Comparison of ENCODE assay signal across 29 mouse cellular contexts in genomic region chr9:83539809-83540491, GRCm38 (mm10). TPM values are rescaled to one million over a fixed set of nuclear protein-coding genes. Genes with fewer than 3 reads are reported as not detected.
DNase-seq lines count a peak whose midpoint lies in the region; ATAC-seq and TF ChIP-seq lines count a peak whose summit lies in the region.
"Had no signal": no experiment of that assay in that cellular context is flagged by ENCODE, and none has a peak within 500 bp of the region (broad histone marks: within the 10 kb centered on the region; RNA-seq: fewer than 3 reads in every experiment).

No protein-coding gene starts in this region.

- no peak overlapping the region for H3K9ac ChIP-seq in heart, adult 2 months (ENCODE audit: low read depth, low read length)
- no peak overlapping the region for H3K9ac ChIP-seq in kidney, embryonic 16.5 days (replicated peaks; ENCODE audit: low read length)
- no peak overlapping the region for H3K9ac ChIP-seq in kidney, embryonic 14.5 days (ENCODE audit: low read depth, low read length)
- H3K9ac ChIP-seq in heart, embryonic 15.5 days, result no peak overlapping the region
- H3K9ac ChIP-seq in intestine, postnatal 0 days (ENCODE audit: low read depth, low read length), result no peak overlapping the region
- no peak overlapping the region for H3K9ac ChIP-seq in forebrain, embryonic 13.5 days
- H3K9ac ChIP-seq: forebrain, postnatal 0 days; limb, embryonic 15.5 days; liver, embryonic 13.5 days; midbrain, embryonic 12.5 days; neural tube, embryonic 13.5 days; stomach, embryonic 15.5 days had no signal

- no peaks in the 10 kb centered on the region for H3K79me2 ChIP-seq in heart, adult 2 months (replicated peaks; ENCODE audit: control insufficient read depth, insufficient read depth, low read length)

- TF ChIP-seq POLR2A in heart, adult 2 months (IDR thresholded peaks at IDR 0.05; ENCODE audit: insufficient read depth, low read depth, low read length), result no peak

- H3K4me1 ChIP-seq in heart, adult 2 months (ENCODE audit: control insufficient read depth, insufficient read depth, low read length), result peaks cover 3% of the 10 kb centered on the region
- peaks cover 16% of the 10 kb centered on the region for H3K4me1 ChIP-seq in kidney, embryonic 16.5 days (ENCODE audit: insufficient read depth, low read length)
- H3K4me1 ChIP-seq in kidney, embryonic 14.5 days (ENCODE audit: control insufficient read depth, insufficient read depth, low read length), result peaks cover 2% of the 10 kb centered on the region; the same call in 1 of the 2 replicates
- peaks cover 34% of the 10 kb centered on the region for H3K4me1 ChIP-seq in heart, embryonic 15.5 days (replicated peaks)
- no peaks in the 10 kb centered on the region; the same call in 1 of the 2 replicates for H3K4me1 ChIP-seq in intestine, postnatal 0 days (replicated peaks; ENCODE audit: control insufficient read depth, insufficient read depth, low read length)
- peaks cover 7% of the 10 kb centered on the region for H3K4me1 ChIP-seq in forebrain, embryonic 13.5 days
- H3K4me1 ChIP-seq: limb, embryonic 15.5 days; midbrain, embryonic 12.5 days; stomach, embryonic 15.5 days had no signal

- H3K27ac ChIP-seq in heart, adult 2 months, result peak overlapping the region; percentile 21; the same call in 1 of the 2 replicates
- peak overlapping the region; percentile 27; the same call in 1 of the 2 replicates for H3K27ac ChIP-seq in kidney, embryonic 16.5 days (ENCODE audit: low read length)
- no peak overlapping the region for H3K27ac ChIP-seq in kidney, embryonic 14.5 days (ENCODE audit: low read depth, low read length)
- peak overlapping the region; percentile 61 for H3K27ac ChIP-seq in heart, embryonic 15.5 days
- no peak overlapping the region for H3K27ac ChIP-seq in intestine, postnatal 0 days (ENCODE audit: low read depth, low read length)
- H3K27ac ChIP-seq in forebrain, embryonic 13.5 days, result no peak overlapping the region
- H3K27ac ChIP-seq: limb, embryonic 10.5 days; limb, embryonic 15.5 days; liver, embryonic 13.5 days; midbrain, embryonic 12.5 days; neural tube, embryonic 13.5 days; stomach, embryonic 15.5 days had no signal

- H3K36me3 ChIP-seq in heart, adult 2 months (ENCODE audit: control insufficient read depth, insufficient read depth, low read length), result no peaks in the 10 kb centered on the region
- no peaks in the 10 kb centered on the region for H3K36me3 ChIP-seq in kidney, embryonic 16.5 days (ENCODE audit: insufficient read depth, low read length)
- H3K36me3 ChIP-seq in kidney, embryonic 14.5 days (ENCODE audit: control insufficient read depth, insufficient read depth, low read length), result no peaks in the 10 kb centered on the region
- H3K36me3 ChIP-seq in heart, embryonic 15.5 days, result no peaks in the 10 kb centered on the region
- H3K36me3 ChIP-seq in intestine, postnatal 0 days (ENCODE audit: control insufficient read depth, insufficient read depth), result no peaks in the 10 kb centered on the region
- H3K36me3 ChIP-seq in forebrain, embryonic 13.5 days (ENCODE audit: poor library complexity, severe bottlenecking), result no peaks in the 10 kb centered on the region
- H3K36me3 ChIP-seq: G1E; limb, embryonic 10.5 days; limb, embryonic 15.5 days; liver, embryonic 13.5 days; midbrain, embryonic 12.5 days; neural tube, embryonic 13.5 days; stomach, embryonic 15.5 days had no signal

- 58% methylated on average over 14 of the region's 14 CpGs for WGBS in heart, adult 2 months
- WGBS in kidney, embryonic 16.5 days, result 63% methylated on average over 14 of the region's 14 CpGs
- WGBS in kidney, embryonic 14.5 days, result 65% methylated on average over 14 of the region's 14 CpGs
- 71% methylated on average over 14 of the region's 14 CpGs for WGBS in heart, embryonic 15.5 days
- 73% methylated on average over 14 of the region's 14 CpGs for WGBS in intestine, postnatal 0 days
- 96% methylated on average over 14 of the region's 14 CpGs for WGBS in forebrain, embryonic 13.5 days

- no peaks in the 10 kb centered on the region for H3K9me3 ChIP-seq in kidney, embryonic 16.5 days (ENCODE audit: low read length)
- no peaks in the 10 kb centered on the region for H3K9me3 ChIP-seq in kidney, embryonic 14.5 days (ENCODE audit: control insufficient read depth, low read length)
- H3K9me3 ChIP-seq in heart, embryonic 15.5 days (replicated peaks), result no peaks in the 10 kb centered on the region
- no peaks in the 10 kb centered on the region for H3K9me3 ChIP-seq in intestine, postnatal 0 days (ENCODE audit: control insufficient read depth)
- no peaks in the 10 kb centered on the region for H3K9me3 ChIP-seq in forebrain, embryonic 13.5 days (replicated peaks)
- H3K9me3 ChIP-seq: G1E; limb, embryonic 10.5 days; limb, embryonic 15.5 days; liver, embryonic 13.5 days; megakaryocyte, embryonic 14.5 days; midbrain, embryonic 12.5 days; neural tube, embryonic 13.5 days; stomach, embryonic 15.5 days had no signal

- no peaks in the 10 kb centered on the region for H3K27me3 ChIP-seq in heart, adult 2 months (ENCODE audit: control insufficient read depth, insufficient read depth, low read length)
- H3K27me3 ChIP-seq in kidney, embryonic 16.5 days (ENCODE audit: insufficient read depth, low read length), result no peaks in the 10 kb centered on the region
- no peaks in the 10 kb centered on the region for H3K27me3 ChIP-seq in kidney, embryonic 14.5 days (ENCODE audit: control insufficient read depth, insufficient read depth, low read length)
- no peaks in the 10 kb centered on the region for H3K27me3 ChIP-seq in heart, embryonic 15.5 days
- no peaks in the 10 kb centered on the region for H3K27me3 ChIP-seq in intestine, postnatal 0 days (replicated peaks; ENCODE audit: control insufficient read depth, insufficient read depth, low read length)
- no peaks in the 10 kb centered on the region for H3K27me3 ChIP-seq in forebrain, embryonic 13.5 days
- H3K27me3 ChIP-seq: limb, embryonic 15.5 days; liver, embryonic 13.5 days; megakaryocyte, embryonic 14.5 days; midbrain, embryonic 12.5 days; neural tube, embryonic 13.5 days; stomach, embryonic 15.5 days had no signal

- H3K4me3 ChIP-seq in heart, adult 2 months, result no peak overlapping the region
- no peak overlapping the region for H3K4me3 ChIP-seq in kidney, embryonic 16.5 days (ENCODE audit: low read length)
- no peak overlapping the region for H3K4me3 ChIP-seq in kidney, embryonic 14.5 days (ENCODE audit: low read length)
- H3K4me3 ChIP-seq in heart, embryonic 15.5 days, result no peak overlapping the region
- H3K4me3 ChIP-seq in intestine, postnatal 0 days (ENCODE audit: low read depth, low read length), result no peak overlapping the region
- H3K4me3 ChIP-seq in forebrain, embryonic 13.5 days, result no peak overlapping the region
- H3K4me3 ChIP-seq: erythroblast, embryonic 14.5 days; limb, embryonic 10.5 days; limb, embryonic 15.5 days; liver, embryonic 13.5 days; megakaryocyte, embryonic 14.5 days; midbrain, embryonic 12.5 days; neural tube, embryonic 13.5 days; stomach, embryonic 15.5 days had no signal

- DNase-seq in heart, adult 2 months, result no peak
- DNase-seq in heart, postnatal 14 days, result no peak
- DNase-seq in embryo, embryonic 11 days, result no peak
- DNase-seq: adrenal gland, adult 8-10 months; cerebellum, adult 2 months; cerebellum, postnatal 14 days; forebrain, postnatal 0 days; gastrocnemius, postnatal 10 days; kidney, postnatal 10 days; layer of hippocampus, adult 9-11 months; liver, embryonic 13.5 days; lung, adult 18-20 months; lung, postnatal 4 days had no signal

- no peak overlapping the region for H3K4me2 ChIP-seq in kidney, embryonic 16.5 days (replicated peaks; ENCODE audit: low read depth, low read length)
- H3K4me2 ChIP-seq in kidney, embryonic 14.5 days (replicated peaks; ENCODE audit: low read depth, low read length), result no peak overlapping the region
- no peak overlapping the region for H3K4me2 ChIP-seq in heart, embryonic 15.5 days
- no peak overlapping the region for H3K4me2 ChIP-seq in intestine, postnatal 0 days (replicated peaks; ENCODE audit: low read depth)
- no peak overlapping the region for H3K4me2 ChIP-seq in forebrain, embryonic 13.5 days
- H3K4me2 ChIP-seq: limb, embryonic 15.5 days; liver, embryonic 13.5 days; midbrain, embryonic 12.5 days; neural tube, embryonic 13.5 days; stomach, embryonic 15.5 days had no signal

- peak; percentile 40; the same call in 1 of the 2 replicates for ATAC-seq in kidney, embryonic 16.5 days (ENCODE audit: low FRiP score, low TSS enrichment)
- ATAC-seq in kidney, embryonic 14.5 days (ENCODE audit: low FRiP score, low TSS enrichment), result no peak
- no peak for ATAC-seq in heart, embryonic 15.5 days (replicated peaks; ENCODE audit: insufficient number of reproducible peaks, insufficient read depth, low FRiP score, low read depth)
- ATAC-seq in intestine, postnatal 0 days, result peak; percentile 59
- no peak for ATAC-seq in forebrain, embryonic 13.5 days
- ATAC-seq: forebrain, postnatal 0 days; hindbrain, embryonic 16.5 days; lung, postnatal 0 days had no signal

- no peak for TF ChIP-seq CTCF in heart, adult 2 months (IDR thresholded peaks at IDR 0.05)
- TF ChIP-seq CTCF in intestine, postnatal 0 days (IDR thresholded peaks at IDR 0.05; ENCODE audit: low read depth), result no peak

- no peak for TF ChIP-seq EP300 in heart, adult 2 months (IDR thresholded peaks at IDR 0.05; ENCODE audit: insufficient read depth, low read depth, low read length)

- intact Hi-C loops in heart, adult 2 months (cut with DNase I), result loop anchor here (5.0 kb wide), 1 partner anchor 48 kb away; no protein-coding TSS in a partner anchor
- intact Hi-C loops in heart, postnatal 14 days (cut with DNase I), result loop anchor here (5.0 kb wide), 1 partner anchor 32 kb away; no protein-coding TSS in a partner anchor

RNA-seq across cellular contexts. Expression of gene Sh3bgrl2, which starts 8.2 kb away (rescaled TPM):
- total RNA-seq in heart, adult 2 months (2021), result 10 to 100 TPM in 1 of 2 experiments, 1 to 10 TPM in 1; 3.7 to 10.1 TPM
- 2.6 and 4.8 TPM in 2 replicates for polyA plus RNA-seq in heart, adult 2 months (2012; rRNA removed)
- 1 to 10 TPM; 7.2 TPM for total RNA-seq in heart, postnatal 14 days (2021)
- 19.0 and 22.2 TPM in 2 replicates for polyA plus RNA-seq in kidney, embryonic 16.5 days (2015; fragmentation: Nextera tagmentation; extraction: Ambion mirVana)
- 14.9 and 22.7 TPM in 2 replicates for polyA plus RNA-seq in kidney, embryonic 14.5 days (2014; fragmentation: Nextera tagmentation; extraction: Ambion mirVana)
- polyA plus RNA-seq in heart, embryonic 15.5 days (2015; fragmentation: Nextera tagmentation; extraction: Ambion mirVana), result 11.1 and 11.9 TPM in 2 replicates
- 19.1 and 21.7 TPM in 2 replicates for polyA plus RNA-seq in intestine, postnatal 0 days (2015; fragmentation: Nextera tagmentation; extraction: Ambion mirVana)
- polyA plus RNA-seq in forebrain, embryonic 13.5 days (2015; fragmentation: Nextera tagmentation; extraction: Ambion mirVana), result 12.7 and 16.9 TPM in 2 replicates
- total RNA-seq: granulocyte monocyte progenitor cell, adult 5-6 weeks had no signal
- polyA plus RNA-seq: G1E had no signal

Comparison
In these comparisons a context has a peak if more than half of its experiments do, and no peak if none do; other contexts are left out.
1. H3K27ac ChIP-seq: peak in heart, adult 2 months (single experiment), kidney, embryonic 16.5 days (single experiment) and heart, embryonic 15.5 days (single experiment); none in kidney, embryonic 14.5 days (single experiment), intestine, postnatal 0 days (single experiment) and forebrain, embryonic 13.5 days (single experiment).
2. ATAC-seq: peak in kidney, embryonic 16.5 days (single experiment) and intestine, postnatal 0 days (single experiment); none in kidney, embryonic 14.5 days (single experiment), heart, embryonic 15.5 days (single experiment) and forebrain, embryonic 13.5 days (single experiment).